Mouse (Mus musculus) midbrain, embryonic 14.5 days (tissue): ENCODE results near the gene Snx21. TPM values are rescaled to one million over a fixed set of nuclear protein-coding genes. Genes with fewer than 3 reads are reported as not detected.
"Not testable (repeated sequence)": the region's sequence is repeated elsewhere in the genome, so short reads cannot be mapped to it uniquely, and the experiment has no call there.

Experiments
- ATAC-seq: fragments of 200-750 bp; cut with Nextera tagmentation; 2 replicates; pipeline ENCODE4 v1.8.0; 2017; ENCODE audit warnings: moderate number of reproducible peaks, moderate library complexity; ENCODE audit not compliant: low FRiP score, low TSS enrichment
- DNase-seq: peaks from one replicate; pipeline ENCODE4 v3.0.0-alpha.2; 2015
- H3K27ac ChIP-seq: fragments of 300-500 bp; sonication (generic); replicated peaks from 2 replicates; pipeline ENCODE4 v1.5.1; 2014; ENCODE audit warnings: mild to moderate bottlenecking, low read depth, low read length, moderate library complexity
- H3K27me3 ChIP-seq: fragments of 300-500 bp; sonication (generic); 2 replicates; pipeline ENCODE4 v1.6.1; 2014; ENCODE audit warnings: low read length, control low read depth, mixed read lengths; ENCODE audit not compliant: control insufficient read depth, insufficient read depth
- H3K36me3 ChIP-seq: fragments of 300-500 bp; sonication (generic); 2 replicates; pipeline ENCODE4 v1.6.1; 2014; ENCODE audit warnings: low read length, control low read depth; ENCODE audit not compliant: control insufficient read depth, insufficient read depth
- H3K4me1 ChIP-seq: fragments of 300-500 bp; sonication (generic); 2 replicates; pipeline ENCODE4 v1.6.1; 2014; ENCODE audit warnings: mild to moderate bottlenecking, antibody characterized with exemption, low read length, control low read depth; ENCODE audit not compliant: control insufficient read depth, insufficient read depth
- H3K4me2 ChIP-seq: fragments of 300-500 bp; sonication (generic); 2 replicates; pipeline ENCODE4 v1.6.1; 2014; ENCODE audit warnings: mild to moderate bottlenecking, low read length, moderate library complexity
- H3K4me3 ChIP-seq: fragments of 300-500 bp; sonication (generic); replicated peaks from 2 replicates; pipeline ENCODE4 v1.5.1; 2014; ENCODE audit warnings: low read depth, low read length
- H3K9ac ChIP-seq: fragments of 300-500 bp; sonication (generic); replicated peaks from 2 replicates; pipeline ENCODE4 v1.6.1; 2014; ENCODE audit warnings: mild to moderate bottlenecking, low read length, moderate library complexity
- H3K9me3 ChIP-seq: fragments of 300-500 bp; sonication (generic); 2 replicates; pipeline ENCODE4 v1.6.1; 2016; ENCODE audit warnings: low read length, control low read depth, mixed read lengths; ENCODE audit not compliant: control insufficient read depth
- WGBS: fragments of 180-500 bp; shearing (Covaris S2); extraction: QIAGEN DNeasy Blood & Tissue Kit; methylation state at CpG from one replicate; pipeline ENCODE4 v1.1.7; 2014; 5-methylcytosine and 5-hydroxymethylcytosine counted together
- polyA plus RNA-seq: library from polyadenylated mRNA; unstranded; fragments of >200 nt; fragmentation: Nextera tagmentation; extraction: Ambion mirVana; gene quantifications from 2 replicates; pipeline ENCODE4 v1.2.1, GENCODE M21; 2014

The Snx21 gene
- polyA plus RNA-seq, 1 experiment from 2014 or later = 22.1 TPM

DNA sequence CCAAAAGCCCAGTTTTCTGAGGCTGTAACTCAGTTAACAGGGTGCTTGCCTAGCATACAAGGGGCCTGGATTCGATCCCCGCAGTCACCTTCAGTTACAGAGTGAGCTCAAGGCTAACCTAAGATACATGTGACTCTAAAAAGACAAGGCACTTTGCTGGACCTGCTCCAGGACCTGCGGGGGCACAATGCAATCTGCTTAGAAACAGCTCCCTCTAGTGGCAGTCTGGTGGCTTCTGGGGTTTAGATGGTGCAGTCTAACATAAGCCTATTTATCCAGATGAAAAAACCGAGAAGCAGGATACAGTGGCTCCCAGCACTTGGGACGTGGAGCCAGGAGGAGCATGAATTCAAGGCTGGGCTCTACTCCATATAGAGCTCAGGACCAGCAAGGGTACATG lies 8.7 kb downstream of the Snx21 start:
- DNase-seq (peak; percentile 94), ATAC-seq (no peak)
- no peak overlapping the region for H3K27ac ChIP-seq
- peaks cover 56% of the 10 kb centered on the region for H3K36me3 ChIP-seq
- 33% methylated on average over 5 of the region's 5 CpGs for WGBS
- H3K4me3 ChIP-seq = no peak overlapping the region
- no peak overlapping the region for H3K9ac ChIP-seq
- H3K4me1 ChIP-seq = no peaks in the 10 kb centered on the region
- no peaks in the 10 kb centered on the region for H3K27me3 ChIP-seq
- H3K9me3 ChIP-seq = no peaks in the 10 kb centered on the region
- no peak overlapping the region for H3K4me2 ChIP-seq

DNA sequence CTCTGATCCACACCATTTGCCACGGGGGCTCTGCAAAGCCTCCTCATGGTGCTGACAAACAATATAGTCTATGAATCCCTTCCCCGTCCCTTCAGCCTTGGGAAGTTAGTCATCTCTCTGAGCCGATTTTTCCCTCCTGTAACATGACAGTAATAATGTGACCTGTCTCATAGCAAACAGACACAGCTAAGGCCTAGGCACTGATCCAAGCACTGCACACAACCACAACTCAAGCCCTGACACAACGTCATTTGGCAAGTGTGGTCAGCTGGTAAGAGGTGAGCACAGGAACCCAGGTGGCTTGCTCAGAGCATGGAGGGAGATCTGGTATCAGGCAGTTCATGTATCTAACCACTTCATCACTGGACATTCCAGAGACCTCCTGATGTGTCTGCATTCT lies 10.2 kb downstream of the Snx21 start:
- Histone ChIP-seq H3K36me3 (peaks cover 60% of the 10 kb centered on the region), H3K27ac (no peak overlapping the region), H3K9ac (no peak overlapping the region), H3K4me1 (no peaks in the 10 kb centered on the region), H3K4me3 (no peak overlapping the region), H3K27me3 (no peaks in the 10 kb centered on the region), H3K4me2 (no peak overlapping the region), H3K9me3 (no peaks in the 10 kb centered on the region)
- no peak for ATAC-seq
- WGBS = 85% methylated on average over 4 of the region's 4 CpGs
- no peak for DNase-seq

DNA sequence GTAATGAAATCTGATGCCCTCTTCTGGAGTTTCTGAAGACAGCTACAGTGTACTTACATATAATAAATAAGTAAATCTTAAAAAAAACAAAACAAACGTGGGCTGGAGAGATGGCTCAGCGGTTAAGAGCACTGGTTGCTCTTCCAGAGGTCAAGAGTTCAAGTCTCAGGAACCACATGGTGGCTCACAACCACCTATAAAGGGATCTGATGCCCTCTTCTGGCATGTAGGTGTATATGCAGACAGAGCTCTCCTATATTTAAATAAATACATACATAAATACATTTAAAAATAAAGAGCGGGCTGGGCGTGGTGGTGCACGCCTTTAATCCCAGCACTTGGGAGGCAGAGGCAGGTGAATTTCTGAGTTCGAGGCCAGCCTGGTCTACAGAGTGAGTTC lies 12.9 kb downstream of the Snx21 start:
- not testable (repeated sequence) for H3K9ac ChIP-seq, H3K4me2 ChIP-seq, H3K27me3 ChIP-seq, H3K4me3 ChIP-seq, ATAC-seq, H3K9me3 ChIP-seq, H3K4me1 ChIP-seq, H3K27ac ChIP-seq
- DNase-seq = peak; percentile 13
- WGBS = 85% methylated on average over 6 of the region's 6 CpGs
- peaks cover 42% of the 10 kb centered on the region for H3K36me3 ChIP-seq

DNA sequence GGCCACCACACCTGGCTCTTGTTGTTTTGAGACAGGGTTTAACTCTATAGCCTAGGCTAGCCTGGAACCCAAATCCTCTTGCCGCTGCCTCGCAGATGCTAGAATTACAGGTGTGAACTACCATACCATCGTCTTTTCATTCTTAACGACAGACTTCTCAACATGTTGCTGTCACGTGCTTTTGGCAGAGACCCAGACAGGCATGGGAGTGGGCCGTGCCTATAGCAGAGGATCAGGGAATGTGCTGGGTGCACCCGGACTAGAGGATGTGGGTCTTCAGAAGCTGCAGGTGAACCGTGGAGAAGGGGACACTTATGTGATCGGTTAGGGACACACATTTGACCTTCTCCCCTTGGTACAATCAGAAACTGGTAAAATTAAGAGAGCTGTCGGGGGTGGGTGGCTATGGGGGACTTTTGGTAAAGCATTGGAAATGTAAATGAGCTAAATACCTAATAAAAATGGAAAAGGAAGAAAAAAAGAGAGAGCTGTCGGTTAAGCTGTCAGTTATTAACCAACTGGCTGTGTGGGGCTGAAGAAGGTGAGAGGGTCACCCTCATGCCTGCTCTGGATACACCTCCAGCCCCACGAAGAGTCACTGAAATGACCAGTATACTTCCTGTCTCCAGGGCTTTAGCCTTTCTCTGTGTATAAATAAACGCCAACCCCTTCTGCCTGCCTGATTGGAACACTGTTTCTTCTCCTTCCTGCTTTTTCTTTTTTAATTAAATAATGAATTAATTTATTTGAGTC lies 14.8 kb downstream of the Snx21 start:
- Histone ChIP-seq H3K9ac (no peak overlapping the region), H3K4me2 (no peak overlapping the region), H3K9me3 (no peaks in the 10 kb centered on the region), H3K27ac (no peak overlapping the region), H3K4me3 (no peak overlapping the region), H3K4me1 (peaks cover 5% of the 10 kb centered on the region), H3K27me3 (no peaks in the 10 kb centered on the region), H3K36me3 (peaks cover 35% of the 10 kb centered on the region)
- 95% methylated on average over 13 of the region's 13 CpGs for WGBS
- DNase-seq (no peak), ATAC-seq (no peak)

DNA sequence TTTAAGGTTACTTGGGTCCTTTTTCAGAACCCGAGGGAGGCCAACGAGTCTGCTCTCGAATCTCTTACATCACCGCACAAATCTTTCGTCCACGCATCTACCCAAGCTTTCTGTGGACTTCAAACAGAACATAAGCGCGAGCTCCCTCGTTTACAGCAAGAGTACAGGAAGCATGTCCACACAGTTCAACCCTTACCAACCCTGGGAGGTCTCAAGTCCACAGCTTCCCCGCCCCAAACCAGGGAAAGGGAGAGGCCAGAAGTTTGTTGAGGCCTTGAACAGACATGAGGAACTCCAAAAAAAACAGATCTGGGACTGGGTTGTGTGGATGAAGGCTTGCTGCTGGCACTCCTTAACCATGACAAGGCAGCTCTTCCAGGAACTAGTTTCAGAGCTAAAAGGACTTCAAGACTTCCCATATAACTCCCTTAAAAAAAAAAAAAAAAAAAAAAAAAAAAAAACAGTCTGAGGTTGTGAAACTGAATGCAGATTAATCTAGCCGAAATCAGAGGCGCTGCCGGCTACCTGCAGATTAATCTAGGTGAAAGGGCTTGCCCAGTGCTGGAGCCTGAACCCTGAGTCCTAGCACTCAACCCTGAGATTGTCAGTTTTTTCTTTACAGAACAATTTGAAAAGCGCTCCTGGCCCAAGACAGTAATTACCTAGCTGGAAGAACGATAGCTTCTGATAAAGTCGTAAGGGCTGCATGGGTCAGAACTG lies 17.7 kb downstream of the Snx21 start:
- Histone ChIP-seq H3K27ac (no peak overlapping the region), H3K4me1 (peaks cover 10% of the 10 kb centered on the region), H3K4me3 (peak overlapping the region; percentile 91; the same call in 1 of the 2 replicates), H3K9me3 (no peaks in the 10 kb centered on the region), H3K9ac (peak overlapping the region; percentile 61), H3K27me3 (no peaks in the 10 kb centered on the region), H3K4me2 (peak overlapping the region; percentile 71), H3K36me3 (peaks cover 18% of the 10 kb centered on the region)
- no peak for ATAC-seq
- DNase-seq = no peak
- 93% methylated on average over 16 of the region's 16 CpGs for WGBS

DNA sequence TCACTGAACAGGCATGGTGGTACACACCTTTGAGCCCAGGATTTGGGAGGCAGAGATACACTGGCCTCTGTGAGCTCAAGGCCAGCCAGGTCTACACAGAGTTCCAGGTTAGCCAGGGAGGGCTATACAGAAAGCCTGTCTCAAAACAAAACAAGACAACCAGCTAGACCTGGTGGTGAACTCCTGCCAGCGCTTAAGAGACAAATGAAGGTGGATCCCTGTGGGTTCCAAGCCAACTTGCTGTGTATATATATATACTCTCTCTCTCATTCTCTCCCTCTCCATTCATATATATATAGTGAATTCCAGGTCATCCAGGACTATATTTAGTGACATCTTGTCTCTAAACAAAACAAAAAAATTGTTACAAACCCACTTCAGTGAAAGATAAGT lies 18.3 kb downstream of the Snx21 start:
- 59% methylated on average over 1 of the region's 1 CpGs for WGBS
- Histone ChIP-seq H3K9me3 (no peaks in the 10 kb centered on the region), H3K9ac (peak overlapping the region; percentile 61), H3K4me2 (peak overlapping the region; percentile 71), H3K4me3 (peak overlapping the region; percentile 91), H3K36me3 (peaks cover 20% of the 10 kb centered on the region), H3K27me3 (no peaks in the 10 kb centered on the region), H3K27ac (peak overlapping the region; percentile 81; the same call in 1 of the 2 replicates), H3K4me1 (peaks cover 10% of the 10 kb centered on the region)
- ATAC-seq (no peak), DNase-seq (no peak)

DNA sequence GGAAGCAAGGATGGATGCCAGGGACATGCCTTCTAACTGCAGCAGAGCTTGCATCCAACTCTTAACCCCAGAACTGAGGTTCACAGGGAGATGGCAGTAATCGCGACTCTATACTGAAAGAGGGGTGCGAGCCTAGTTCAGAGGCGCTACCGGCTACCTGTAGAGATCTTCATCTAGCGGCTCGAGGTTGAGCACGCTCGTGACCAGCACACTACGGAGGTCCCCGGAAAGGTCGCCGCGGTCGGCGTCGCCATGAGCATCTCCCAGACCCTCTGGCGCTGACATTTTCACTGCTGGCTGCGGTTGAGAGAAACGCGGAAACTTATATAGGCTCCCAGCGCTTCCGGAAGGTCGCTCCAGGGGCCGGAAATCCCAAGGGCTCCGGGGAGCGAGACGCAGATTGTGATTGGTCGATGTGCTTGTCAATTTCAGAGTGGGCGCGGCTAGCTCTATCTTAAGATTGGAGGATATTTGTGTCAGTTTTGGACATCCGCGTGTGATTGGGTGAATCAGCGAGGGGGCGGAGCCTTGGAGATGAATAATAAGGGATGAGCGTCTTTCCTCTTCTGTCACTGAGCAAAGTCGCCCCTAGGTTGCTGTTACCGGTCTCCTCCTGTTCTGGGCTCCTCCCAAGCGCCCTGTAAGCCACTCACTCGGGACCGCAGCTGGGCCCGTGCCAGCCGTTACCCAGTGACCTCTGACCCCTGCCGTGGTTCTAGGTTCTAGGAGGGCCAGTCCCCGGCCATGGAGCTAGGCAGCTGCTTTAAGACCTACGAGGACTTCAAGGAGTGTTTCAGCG lies 19.1 kb downstream of the Snx21 start, which contains the start of the genes Acot8 and Zswim3:
Acot8 (minus strand) TSS at position 350 of the 799 bp plus-strand sequence.
Zswim3 (plus strand) TSS at position 566 of the 799 bp plus-strand sequence.
- Histone ChIP-seq H3K27me3 (no peaks in the 10 kb centered on the region), H3K36me3 (peaks cover 17% of the 10 kb centered on the region), H3K9ac (peak within 1 kb of the TSS; percentile 70), H3K9me3 (no peaks in the 10 kb centered on the region), H3K4me1 (peaks cover 10% of the 10 kb centered on the region), H3K27ac (peak within 1 kb of the TSS; percentile 82), H3K4me2 (peak within 1 kb of the TSS; percentile 78), H3K4me3 (peak within 1 kb of the TSS; percentile 91)
- WGBS = under 1% methylated on average over 47 of the region's 47 CpGs
- ATAC-seq (peak; percentile 97), DNase-seq (peak; percentile 99)

DNA sequence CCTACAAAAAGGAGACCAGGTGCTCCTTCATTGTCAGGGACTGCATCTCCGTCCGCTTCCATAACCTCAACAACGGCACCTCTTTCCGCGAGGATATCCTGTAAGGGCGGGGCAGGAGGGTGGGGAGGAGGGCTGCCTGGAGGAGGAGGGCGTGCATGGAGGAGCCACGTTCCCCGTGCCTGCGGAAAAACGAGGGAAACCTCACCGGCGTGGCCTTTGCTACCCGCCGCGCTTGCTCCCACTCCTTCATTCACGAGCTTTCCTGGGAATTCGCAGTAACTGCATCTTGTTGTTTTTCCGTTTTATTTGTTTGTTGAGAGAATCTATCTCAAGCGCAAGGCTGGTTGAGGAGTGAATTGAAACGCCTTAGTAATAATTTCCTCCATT lies 19.7 kb downstream of the Snx21 start:
- H3K4me3 ChIP-seq = peak overlapping the region; percentile 91
- H3K9me3 ChIP-seq = no peaks in the 10 kb centered on the region
- peak overlapping the region; percentile 70 for H3K9ac ChIP-seq
- peak overlapping the region; percentile 82 for H3K27ac ChIP-seq
- DNase-seq (no peak), ATAC-seq (peak; percentile 53)
- H3K4me2 ChIP-seq = peak overlapping the region; percentile 78
- WGBS = 3% methylated on average over 21 of the region's 21 CpGs
- H3K4me1 ChIP-seq = peaks cover 10% of the 10 kb centered on the region
- no peaks in the 10 kb centered on the region for H3K27me3 ChIP-seq
- peaks cover 17% of the 10 kb centered on the region for H3K36me3 ChIP-seq
